Mouse (Mus musculus) c-Kit-negative CD71-positive TER-119-positive erythroid progenitor cells, embryonic 14.5 days (primary cell): Measurements from ENCODE around the gene Taf12.

Source experiments
- DNase-seq: peaks from one replicate; pipeline ENCODE4 v3.0.0-alpha.2; 2013; ENCODE audit warnings: low read depth, low spot score

The Taf12 gene

GRCm38 (mm10) chr4:132311209-132311608, 37.0 kb downstream of the Taf12 start:
- DNase-seq, result no peak

- DNase-seq, result no peak
Measured at GRCm38 (mm10) chr4:132311801-132312200, 37.6 kb downstream of the Taf12 start.

- DNase-seq, result no peak
Measured at GRCm38 (mm10) chr4:132312627-132313026, 38.5 kb downstream of the Taf12 start.

- DNase-seq, result no peak
Measured at GRCm38 (mm10) chr4:132315711-132316110, 41.5 kb downstream of the Taf12 start.

GRCm38 (mm10) chr4:132326481-132326880, 52.3 kb downstream of the Taf12 start:
- DNase-seq, result no peak

- DNase-seq, result no peak
Measured at GRCm38 (mm10) chr4:132328391-132328982, 54.3 kb downstream of the Taf12 start.

GRCm38 (mm10) chr4:132329115-132329834, 55.1 kb downstream of the Taf12 start, which contains the start of gene Trnau1ap:
Trnau1ap (minus strand) TSS chr4:132329538.
- peak; percentile 77 for DNase-seq

GRCm38 (mm10) chr4:132329835-132330354, 55.7 kb downstream of the Taf12 start:
- no peak for DNase-seq

- no peak for DNase-seq
Measured at GRCm38 (mm10) chr4:132331960-132332359, 57.8 kb downstream of the Taf12 start.

GRCm38 (mm10) chr4:132332880-132333279, 58.7 kb downstream of the Taf12 start:
- no peak for DNase-seq

GRCm38 (mm10) chr4:132338943-132339342, 64.8 kb downstream of the Taf12 start:
- no peak for DNase-seq

- no peak for DNase-seq
Measured at GRCm38 (mm10) chr4:132341451-132341850, 67.3 kb downstream of the Taf12 start.

- DNase-seq, result peak; percentile 48
Measured at GRCm38 (mm10) chr4:132344403-132345134, 70.4 kb downstream of the Taf12 start.
